Mouse (Mus musculus) stomach, embryonic 14.5 days (tissue): ENCODE measurements at regions not wholly inside any gene's neighbourhood (a gene's known extent, or its start where the extent isn't known, plus 50 kb on each side); places are given as distances from the start of the nearest gene placed in this dataset.

Experiments used
- ATAC-seq: fragments of 200-750 bp; cut with Nextera tagmentation; 2 replicates; pipeline ENCODE4 v1.8.0; 2017; ENCODE audit warnings: low read depth, moderate TSS enrichment; ENCODE audit not compliant: insufficient number of reproducible peaks, insufficient read depth, low FRiP score
- H3K27ac ChIP-seq: fragments of 300-500 bp; sonication (generic); 2 replicates; pipeline ENCODE4 v1.5.1; 2014; ENCODE audit warnings: mild to moderate bottlenecking, low read length, moderate library complexity, mixed read lengths
- H3K27me3 ChIP-seq: fragments of 300-500 bp; sonication (generic); 2 replicates; pipeline ENCODE4 v1.6.1; 2014; ENCODE audit warnings: low read length, control low read depth, mixed read lengths; ENCODE audit not compliant: control insufficient read depth, insufficient read depth
- H3K36me3 ChIP-seq: fragments of 300-500 bp; sonication (generic); 2 replicates; pipeline ENCODE4 v1.6.1; 2014; ENCODE audit warnings: mild to moderate bottlenecking, control low read depth, low read length, moderate library complexity, mixed read lengths; ENCODE audit not compliant: control insufficient read depth, insufficient read depth
- H3K4me1 ChIP-seq: fragments of 300-500 bp; sonication (generic); 2 replicates; pipeline ENCODE4 v1.6.1; 2014; ENCODE audit warnings: low read length, control low read depth, mixed read lengths; ENCODE audit not compliant: control insufficient read depth, insufficient read depth
- H3K4me2 ChIP-seq: fragments of 300-500 bp; sonication (generic); replicated peaks from 2 replicates; pipeline ENCODE4 v1.6.1; 2014; ENCODE audit warnings: low read depth, low read length, control low read depth
- H3K4me3 ChIP-seq: fragments of 300-500 bp; sonication (generic); 2 replicates; pipeline ENCODE4 v1.5.1; 2014; ENCODE audit warnings: low read depth, low read length, control low read depth
- H3K9ac ChIP-seq: fragments of 300-500 bp; sonication (generic); replicated peaks from 2 replicates; pipeline ENCODE4 v1.6.1; 2014; ENCODE audit warnings: low read depth, mild to moderate bottlenecking, control low read depth, low read length, moderate library complexity, mixed read lengths
- H3K9me3 ChIP-seq: fragments of 300-500 bp; sonication (generic); 2 replicates; pipeline ENCODE4 v1.6.1; 2016; ENCODE audit warnings: low read depth, low read length, control low read depth; ENCODE audit not compliant: control insufficient read depth
- WGBS: fragments of 180-500 bp; shearing (Covaris S2); extraction: QIAGEN DNeasy Blood & Tissue Kit; methylation state at CpG from one replicate; pipeline ENCODE4 v1.1.7; 2014; 5-methylcytosine and 5-hydroxymethylcytosine counted together

DNA sequence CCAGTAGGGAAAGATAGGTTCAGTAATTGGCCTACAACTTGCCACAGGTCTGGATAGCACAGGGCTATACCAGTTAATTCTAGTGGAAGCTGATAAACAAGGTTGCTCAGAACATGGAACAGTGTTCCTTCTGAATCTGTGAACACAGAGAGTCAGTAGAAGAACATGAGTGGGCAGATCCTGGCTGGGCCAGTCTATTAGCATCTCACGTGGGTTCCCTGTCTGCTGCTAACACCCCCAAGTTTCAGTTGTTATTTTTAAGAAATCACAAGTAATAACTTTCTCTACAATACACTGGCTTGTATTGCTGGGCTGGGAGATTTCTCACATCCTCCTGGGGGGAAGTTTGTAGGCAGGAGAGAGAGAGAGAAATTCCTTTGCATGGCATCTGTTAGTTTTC lies 369.0 kb upstream of the Pbx1 start:
- H3K4me1 ChIP-seq: no peaks in the 10 kb centered on the region
- no peaks in the 10 kb centered on the region for H3K27me3 ChIP-seq
- no peak for ATAC-seq

DNA sequence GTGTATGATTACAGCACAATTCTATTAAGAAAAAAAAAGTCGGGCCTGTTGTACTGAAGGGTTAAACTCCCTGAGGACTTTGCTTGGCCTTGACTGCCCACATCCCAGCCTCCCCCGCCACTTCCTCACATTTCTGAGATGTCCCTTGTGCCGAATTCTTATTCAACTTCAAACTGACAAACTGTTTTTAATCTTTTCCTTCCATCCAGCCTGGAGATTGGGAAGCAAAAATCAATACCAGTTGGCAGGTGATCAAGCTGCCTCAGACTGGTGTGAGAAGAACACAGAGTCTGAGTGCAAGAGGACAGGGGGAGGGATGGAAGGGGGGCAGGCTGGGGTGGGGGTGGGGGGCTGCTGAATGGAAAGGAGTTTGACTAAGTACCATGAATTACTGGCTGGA lies 354.7 kb upstream of the Pbx1 start:
- no peak for ATAC-seq
- Histone ChIP-seq H3K36me3 (no peaks in the 10 kb centered on the region), H3K9ac (no peak overlapping the region), H3K4me2 (no peak overlapping the region), H3K9me3 (no peaks in the 10 kb centered on the region), H3K27me3 (no peaks in the 10 kb centered on the region), H3K4me1 (no peaks in the 10 kb centered on the region), H3K27ac (no peak overlapping the region), H3K4me3 (no peak overlapping the region)
- WGBS: 32% methylated on average over 3 of the region's 3 CpGs

More for the DNA sequence above, 369.0 kb upstream of the Pbx1 start:
- Histone ChIP-seq H3K36me3 (no peaks in the 10 kb centered on the region), H3K4me2 (no peak overlapping the region), H3K9me3 (no peaks in the 10 kb centered on the region), H3K9ac (no peak overlapping the region), H3K4me3 (no peak overlapping the region), H3K27ac (no peak overlapping the region)
- 86% methylated on average over 1 of the region's 1 CpGs for WGBS

DNA sequence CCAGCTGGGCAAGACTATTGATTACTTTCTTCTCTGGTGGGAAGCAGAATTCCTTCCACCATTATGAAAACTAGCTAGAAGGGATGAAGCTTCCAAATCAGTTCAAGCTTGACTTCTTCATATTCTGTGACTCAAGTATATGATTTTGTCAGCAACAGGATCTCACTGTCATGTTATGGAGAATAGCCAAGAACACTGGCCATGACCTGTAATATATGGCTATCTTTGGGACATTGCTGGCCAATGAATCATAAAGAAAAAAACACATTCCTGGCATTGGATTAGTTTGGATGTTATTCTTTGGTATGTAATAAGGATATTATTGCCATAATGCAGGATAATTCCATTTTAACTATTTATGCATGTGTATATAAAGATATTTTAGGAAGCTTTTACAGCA lies 351.8 kb upstream of the Pbx1 start:
- no peak overlapping the region for H3K9ac ChIP-seq
- H3K27me3 ChIP-seq: no peaks in the 10 kb centered on the region
- H3K9me3 ChIP-seq: no peaks in the 10 kb centered on the region
- H3K4me2 ChIP-seq: no peak overlapping the region
- H3K4me3 ChIP-seq: no peak overlapping the region
- no peaks in the 10 kb centered on the region for H3K4me1 ChIP-seq
- H3K36me3 ChIP-seq: no peaks in the 10 kb centered on the region
- H3K27ac ChIP-seq: no peak overlapping the region
- no peak for ATAC-seq

DNA sequence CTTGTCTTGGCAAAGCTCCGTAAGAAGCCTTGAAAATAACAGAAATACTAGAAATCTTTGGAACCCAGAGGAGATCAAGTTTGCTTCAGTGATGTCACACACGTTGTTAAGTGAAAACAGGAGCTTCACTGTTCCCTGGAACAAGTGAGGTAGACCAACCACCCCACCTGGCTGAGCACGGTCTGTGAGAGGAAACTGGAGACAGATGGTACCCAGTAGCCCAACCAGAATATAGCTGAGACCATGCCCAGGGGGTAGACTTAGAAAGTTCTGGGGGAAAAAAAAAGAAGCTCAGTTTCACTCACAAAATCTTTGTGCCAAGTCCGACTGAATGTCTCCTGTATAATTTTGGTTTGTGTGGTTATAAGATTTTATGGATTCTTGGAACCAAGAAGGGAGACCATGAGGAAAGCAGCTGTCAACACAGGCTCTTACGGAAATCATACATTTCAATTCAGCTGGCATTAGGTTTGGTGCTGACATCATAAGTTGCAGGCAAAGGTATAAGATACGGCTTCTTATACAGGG lies 332.4 kb upstream of the Pbx1 start:
- H3K4me2 ChIP-seq: no peak overlapping the region
- no peak overlapping the region for H3K4me3 ChIP-seq
- no peak for ATAC-seq
- H3K9ac ChIP-seq: no peak overlapping the region
- H3K4me1 ChIP-seq: no peaks in the 10 kb centered on the region
- H3K27ac ChIP-seq: no peak overlapping the region
- whole genome bisulfite sequencing: 84% methylated on average over 6 of the region's 6 CpGs
- H3K27me3 ChIP-seq: no peaks in the 10 kb centered on the region
- no peaks in the 10 kb centered on the region for H3K9me3 ChIP-seq
- no peaks in the 10 kb centered on the region for H3K36me3 ChIP-seq

DNA sequence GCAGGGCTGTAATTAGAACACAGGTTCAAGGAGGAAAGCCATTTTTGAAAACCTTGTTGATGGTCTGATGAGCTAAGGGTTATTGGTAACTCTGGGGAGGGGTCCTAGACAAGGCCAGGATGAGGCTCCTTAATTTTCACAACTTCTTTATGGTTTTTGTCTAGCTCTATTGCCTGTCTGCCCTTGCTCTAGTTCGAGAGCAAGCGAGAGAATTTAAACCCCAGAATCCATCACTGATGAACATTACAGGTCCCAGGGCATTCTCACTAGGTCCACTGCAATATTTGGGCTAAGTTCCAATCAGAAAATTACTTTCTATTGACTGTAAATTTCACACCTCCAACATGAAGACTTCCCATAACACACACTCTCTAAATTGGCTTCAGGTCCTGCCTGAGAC lies 329.0 kb upstream of the Pbx1 start:
- 83% methylated on average over 2 of the region's 2 CpGs for WGBS
- Histone ChIP-seq H3K27me3 (no peaks in the 10 kb centered on the region), H3K9ac (no peak overlapping the region), H3K4me1 (no peaks in the 10 kb centered on the region), H3K4me3 (no peak overlapping the region), H3K27ac (no peak overlapping the region), H3K36me3 (no peaks in the 10 kb centered on the region), H3K9me3 (no peaks in the 10 kb centered on the region), H3K4me2 (no peak overlapping the region)
- ATAC-seq: no peak

DNA sequence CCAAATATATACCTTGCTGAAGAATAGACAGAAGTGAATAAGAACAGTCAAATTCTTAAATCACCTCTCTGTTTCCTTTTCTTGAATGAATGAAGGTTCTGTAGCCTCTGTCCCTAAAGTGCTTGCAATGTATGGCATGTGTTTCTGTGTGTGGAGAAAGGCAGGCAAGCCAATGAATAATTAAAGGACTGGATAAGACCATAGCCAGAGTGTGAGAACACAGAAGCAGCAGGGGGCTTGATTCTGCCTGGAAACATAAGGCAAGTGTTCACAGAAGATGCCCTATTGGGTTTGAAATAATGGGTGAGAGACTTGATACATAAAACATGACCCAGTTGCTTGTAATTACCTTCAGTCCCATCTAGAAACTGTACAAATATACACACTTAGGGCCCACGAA lies 328.2 kb upstream of the Pbx1 start:
- no peak overlapping the region for H3K4me3 ChIP-seq
- WGBS: 57% methylated on average over 1 of the region's 1 CpGs
- H3K36me3 ChIP-seq: no peaks in the 10 kb centered on the region
- no peaks in the 10 kb centered on the region for H3K9me3 ChIP-seq
- no peak overlapping the region for H3K27ac ChIP-seq
- H3K4me2 ChIP-seq: no peak overlapping the region
- no peaks in the 10 kb centered on the region for H3K27me3 ChIP-seq
- no peaks in the 10 kb centered on the region for H3K4me1 ChIP-seq
- no peak overlapping the region for H3K9ac ChIP-seq
- ATAC-seq: no peak

DNA sequence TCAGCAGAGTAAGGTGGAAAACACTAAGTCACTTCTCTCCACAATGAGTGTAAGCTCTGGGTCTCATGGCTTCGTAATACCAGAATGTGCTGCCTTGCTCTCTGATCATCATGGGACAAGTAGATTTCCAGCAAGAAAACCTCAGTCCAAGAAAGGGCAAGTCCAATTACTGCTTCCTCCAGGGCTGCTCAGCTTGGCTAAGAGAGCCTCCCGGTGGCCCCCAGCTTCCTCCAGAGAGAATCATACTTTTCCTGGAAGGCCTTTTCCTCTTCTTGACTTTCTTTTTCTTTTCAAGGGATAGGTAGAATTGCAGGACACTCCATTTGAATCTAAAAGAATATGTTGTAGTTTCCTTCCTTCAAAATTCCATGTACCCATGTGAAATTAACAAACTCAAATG lies 326.8 kb upstream of the Pbx1 start:
- no peak overlapping the region for H3K27ac ChIP-seq
- ATAC-seq: no peak

DNA sequence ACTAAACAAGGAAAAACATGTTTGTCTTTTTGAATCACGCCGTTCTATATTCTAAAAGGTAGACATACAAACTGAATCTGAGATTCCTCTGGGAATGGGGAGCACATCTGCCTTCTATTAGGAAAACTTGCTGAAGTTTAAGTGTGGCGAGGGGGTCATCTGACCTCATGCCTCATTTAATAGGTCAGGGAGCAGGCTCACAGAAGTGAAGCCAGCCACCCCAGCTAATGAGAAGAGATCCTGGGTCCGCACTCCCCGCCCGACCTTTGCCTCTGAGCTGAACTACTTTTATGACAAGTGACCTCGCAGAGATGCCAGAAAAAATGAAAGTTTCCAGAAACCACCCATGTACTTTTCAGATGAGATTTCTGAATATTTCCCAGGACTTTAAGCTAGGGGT lies 322.1 kb upstream of the Pbx1 start:
- H3K9ac ChIP-seq: no peak overlapping the region
- H3K27ac ChIP-seq: no peak overlapping the region
- ATAC-seq: no peak
- H3K36me3 ChIP-seq: no peaks in the 10 kb centered on the region
- no peak overlapping the region for H3K4me2 ChIP-seq
- no peak overlapping the region for H3K4me3 ChIP-seq
- WGBS: 66% methylated on average over 7 of the region's 7 CpGs
- H3K4me1 ChIP-seq: no peaks in the 10 kb centered on the region
- no peaks in the 10 kb centered on the region for H3K9me3 ChIP-seq
- no peaks in the 10 kb centered on the region for H3K27me3 ChIP-seq

More for the DNA sequence above, 326.8 kb upstream of the Pbx1 start:
- no peak overlapping the region for H3K4me3 ChIP-seq
- no peaks in the 10 kb centered on the region for H3K4me1 ChIP-seq
- no peak overlapping the region for H3K9ac ChIP-seq
- WGBS: 70% methylated on average over 2 of the region's 2 CpGs
- no peaks in the 10 kb centered on the region for H3K27me3 ChIP-seq
- no peak overlapping the region for H3K4me2 ChIP-seq
- H3K9me3 ChIP-seq: no peaks in the 10 kb centered on the region
- no peaks in the 10 kb centered on the region for H3K36me3 ChIP-seq

DNA sequence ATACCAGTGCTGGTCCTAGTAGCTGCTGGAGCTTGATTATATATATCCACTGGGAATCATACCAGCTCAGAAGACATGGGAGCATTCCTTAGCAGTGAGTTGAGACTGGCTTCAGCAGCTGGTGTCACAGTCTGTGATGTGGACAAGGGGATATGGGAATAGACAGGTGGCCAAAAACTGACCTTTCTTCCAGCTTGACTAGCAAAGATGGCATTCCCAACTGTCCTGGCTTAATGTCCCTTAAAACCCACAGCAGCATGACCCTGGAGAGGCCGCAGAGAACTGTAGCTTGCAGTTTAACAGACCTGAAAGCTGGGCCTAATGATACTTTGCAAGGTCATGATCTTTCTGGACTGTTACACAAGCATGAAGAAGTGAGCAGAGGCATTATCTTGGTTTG lies 311.4 kb upstream of the Pbx1 start:
- H3K4me2 ChIP-seq: no peak overlapping the region
- no peaks in the 10 kb centered on the region for H3K36me3 ChIP-seq
- H3K9me3 ChIP-seq: no peaks in the 10 kb centered on the region; the same call in 1 of the 2 replicates
- no peak overlapping the region for H3K4me3 ChIP-seq
- no peaks in the 10 kb centered on the region for H3K4me1 ChIP-seq
- H3K27ac ChIP-seq: no peak overlapping the region
- no peaks in the 10 kb centered on the region for H3K27me3 ChIP-seq
- no peak for ATAC-seq
- 85% methylated on average over 1 of the region's 1 CpGs for WGBS
- no peak overlapping the region for H3K9ac ChIP-seq
